Mouse (Mus musculus) layer of hippocampus, postnatal 25 days (tissue): ENCODE results near the gene Gm11361. TPM values are rescaled to one million over a fixed set of nuclear protein-coding genes. Genes with fewer than 3 reads are reported as not detected.

ENCODE experiments used
- DNase-seq, 2 experiments: peaks; one replicate each; pipeline ENCODE4 v3.0.0; 2022; ENCODE audit warnings: mixed read lengths in 2 of 2, low spot score in 1 of 2; ENCODE audit errors: extremely low spot score in 1 of 2
- total RNA-seq, 2 experiments: library from RNA; stranded (reverse); gene quantifications; 2 replicates each; pipeline ENCODE4 v1.2.3; 2021

Gene Gm11361
- 10 to 100 TPM; 60.5 to 69.6 TPM for total RNA-seq

- DNase-seq = no peak
Observed at GRCm38 (mm10) chr13:28257228-28257627, at the start of gene Gm11361. Gene Gm11361 (plus strand): TSS chr13:28257528.

GRCm38 (mm10) chr13:28264399-28264798 lies 7.1 kb downstream of the Gm11361 start:
- DNase-seq = no peak

GRCm38 (mm10) chr13:28287368-28287767 lies 30.0 kb downstream of the Gm11361 start:
- no peak for DNase-seq

DNA sequence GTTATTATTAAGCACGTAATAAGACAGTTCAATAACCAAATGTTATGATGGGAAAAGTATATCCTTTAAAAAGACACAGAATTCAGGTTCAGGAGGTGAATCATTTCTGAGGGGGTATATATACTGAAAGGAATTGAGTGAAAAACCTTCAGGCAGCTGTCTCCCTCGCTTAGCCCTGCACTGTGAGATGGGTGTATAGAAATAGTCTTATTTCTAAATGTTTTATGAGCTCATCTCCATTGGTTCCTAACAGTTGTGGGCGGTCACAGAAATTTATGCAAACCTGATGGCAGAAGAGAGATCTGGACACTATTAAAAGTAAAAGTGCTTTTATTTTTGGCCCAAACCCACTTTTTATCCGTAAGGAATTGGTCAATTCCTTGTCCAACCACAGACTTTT lies 36.9 kb downstream of the Gm11361 start:
- no peak for DNase-seq

GRCm38 (mm10) chr13:28294757-28295361 lies 37.5 kb downstream of the Gm11361 start:
- no peak for DNase-seq

DNA sequence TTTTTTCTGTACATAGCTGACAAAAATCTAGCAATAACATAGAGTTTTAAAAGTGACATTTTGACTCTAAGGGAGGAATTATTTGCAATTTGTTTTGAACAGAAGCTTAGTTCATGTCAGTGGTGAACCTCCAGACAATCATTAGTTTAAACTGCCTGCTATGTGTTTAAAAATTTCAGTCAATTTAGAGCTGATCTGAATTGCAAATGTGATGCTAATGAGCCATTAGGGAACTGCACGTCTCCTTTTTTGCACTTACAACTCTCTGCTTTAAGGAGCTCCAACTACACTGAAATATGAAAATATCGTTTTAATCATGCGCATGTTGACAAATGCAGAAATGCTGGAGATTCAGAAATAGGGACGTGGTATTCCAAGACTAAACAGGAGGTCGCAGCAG lies 38.2 kb downstream of the Gm11361 start:
- no peak for DNase-seq

GRCm38 (mm10) chr13:28297098-28297497 lies 39.8 kb downstream of the Gm11361 start:
- no peak for DNase-seq

DNA sequence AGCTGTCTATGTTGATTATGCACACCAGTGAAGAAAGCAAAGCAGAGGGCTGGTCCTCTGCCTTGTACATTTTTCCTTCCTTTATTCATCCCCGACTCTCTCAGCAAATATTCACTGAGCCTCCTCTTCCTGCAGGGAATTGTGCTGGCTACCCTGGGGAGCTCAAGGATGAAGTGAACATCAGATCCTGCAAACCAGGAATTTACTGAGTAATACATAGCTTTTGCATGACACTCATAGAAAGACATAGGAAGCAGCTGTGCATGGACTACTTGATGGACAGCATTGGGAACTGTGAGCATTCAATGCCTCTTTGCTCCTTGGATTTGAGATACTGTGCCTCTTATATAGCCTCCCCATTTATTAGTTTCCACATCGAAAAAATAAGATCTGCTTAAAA lies 40.2 kb downstream of the Gm11361 start:
- DNase-seq = no peak

Other genes starting within 250 kb of the Gm11361 start
- gene Prl4a1, start 241.3 kb upstream of the Gm11361 start, total RNA-seq = not detected
- gene Prl5a1, start 115.0 kb upstream of the Gm11361 start, total RNA-seq = not detected